Mouse (Mus musculus) MEL-GATA-1-ER (cell line): ENCODE data around the gene Atp10a.
"Not testable (repeated sequence)": the region's sequence is repeated elsewhere in the genome, so short reads cannot be mapped to it uniquely, and the experiment has no call there.

ENCODE experiments used
- DNase-seq: peaks from one replicate; pipeline ENCODE4 v3.0.0-alpha.2; 2012; ENCODE audit warnings: low read depth; ENCODE audit errors: extremely low read depth

Gene Atp10a

DNA sequence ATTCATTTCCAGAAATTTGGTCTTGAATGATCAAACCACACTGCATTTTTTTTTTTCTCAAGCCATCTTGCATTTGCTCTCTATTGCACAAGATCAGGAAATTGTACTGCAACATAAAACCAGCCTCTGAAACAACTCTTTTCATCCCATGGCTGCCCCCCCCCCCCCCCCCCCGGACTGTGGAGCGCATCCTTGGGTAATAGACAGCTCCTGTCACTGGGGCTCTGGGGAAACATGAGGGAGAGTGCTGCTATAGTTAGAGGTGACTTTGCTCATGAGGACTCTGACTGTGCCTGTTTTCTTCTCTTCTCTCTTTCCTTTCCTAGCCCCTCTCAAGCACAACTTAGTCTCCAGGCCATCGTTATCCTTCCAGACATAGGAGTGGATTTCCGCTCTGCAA, 131.6 kb downstream of the Atp10a start:
- no peak for DNase-seq

GRCm38 (mm10) chr7:58788424-58789261, 132.7 kb downstream of the Atp10a start:
- no peak for DNase-seq

DNA sequence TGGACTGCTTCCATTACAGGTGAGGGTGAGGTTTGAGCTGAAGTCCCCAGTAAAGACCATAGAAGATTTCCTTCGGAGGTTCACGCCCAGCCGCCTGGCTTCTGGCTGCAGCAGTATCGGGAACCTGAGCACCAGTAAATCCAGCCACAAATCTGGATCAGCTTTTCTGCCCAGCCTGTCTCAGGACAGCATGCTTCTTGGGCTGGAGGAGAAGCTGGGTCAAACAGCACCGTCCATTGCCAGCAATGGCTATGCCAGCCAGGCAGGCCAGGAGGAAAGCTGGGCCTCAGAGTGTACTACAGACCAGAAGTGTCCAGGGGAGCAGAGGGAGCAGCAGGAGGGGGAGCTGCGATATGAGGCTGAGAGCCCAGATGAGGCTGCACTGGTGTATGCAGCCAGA, 141.3 kb downstream of the Atp10a start:
- DNase-seq: no peak

GRCm38 (mm10) chr7:58800916-58801315, 144.9 kb downstream of the Atp10a start:
- no peak for DNase-seq

DNA sequence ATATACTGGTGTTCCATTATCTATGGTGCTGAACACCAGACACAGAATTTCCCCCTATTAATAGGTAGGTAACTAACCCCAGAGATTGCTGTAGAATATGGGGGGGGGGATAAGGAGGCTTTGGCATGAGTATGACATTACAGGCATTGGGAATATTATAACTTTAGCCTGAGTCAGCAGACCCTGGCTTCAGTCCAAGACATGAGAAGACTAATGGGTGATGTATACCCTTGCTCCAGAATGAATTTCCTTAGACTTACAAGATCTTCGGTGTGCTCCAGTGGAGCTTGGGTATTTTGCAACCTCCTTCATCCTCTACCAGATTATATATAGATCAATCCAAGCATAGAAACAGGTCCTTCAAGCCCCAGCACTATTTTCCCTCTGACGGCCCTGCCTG, 145.8 kb downstream of the Atp10a start:
- DNase-seq: no peak

- no peak for DNase-seq
Measured at GRCm38 (mm10) chr7:58822147-58822681, 166.2 kb downstream of the Atp10a start.

DNA sequence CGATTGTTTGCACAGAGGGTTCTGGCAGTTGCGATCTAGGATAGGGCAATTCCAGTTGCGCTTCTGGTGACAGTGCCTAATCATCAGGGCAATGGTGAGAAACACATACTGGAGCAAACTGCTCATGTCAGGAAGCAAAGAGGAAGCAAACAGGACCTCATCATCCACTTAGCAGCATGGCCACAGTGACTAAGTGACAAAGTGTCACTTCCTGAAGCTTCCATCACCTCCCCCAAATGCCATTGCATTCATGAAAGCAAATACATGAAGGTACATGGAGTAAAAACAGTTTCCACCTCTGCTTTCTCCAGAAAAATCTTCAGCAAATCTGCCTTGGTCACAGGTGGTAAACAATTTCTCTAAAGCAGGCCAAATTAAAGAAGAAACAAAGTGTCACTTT, 168.7 kb downstream of the Atp10a start:
- no peak for DNase-seq

GRCm38 (mm10) chr7:58829111-58829510, 173.1 kb downstream of the Atp10a start:
- DNase-seq: no peak

DNA sequence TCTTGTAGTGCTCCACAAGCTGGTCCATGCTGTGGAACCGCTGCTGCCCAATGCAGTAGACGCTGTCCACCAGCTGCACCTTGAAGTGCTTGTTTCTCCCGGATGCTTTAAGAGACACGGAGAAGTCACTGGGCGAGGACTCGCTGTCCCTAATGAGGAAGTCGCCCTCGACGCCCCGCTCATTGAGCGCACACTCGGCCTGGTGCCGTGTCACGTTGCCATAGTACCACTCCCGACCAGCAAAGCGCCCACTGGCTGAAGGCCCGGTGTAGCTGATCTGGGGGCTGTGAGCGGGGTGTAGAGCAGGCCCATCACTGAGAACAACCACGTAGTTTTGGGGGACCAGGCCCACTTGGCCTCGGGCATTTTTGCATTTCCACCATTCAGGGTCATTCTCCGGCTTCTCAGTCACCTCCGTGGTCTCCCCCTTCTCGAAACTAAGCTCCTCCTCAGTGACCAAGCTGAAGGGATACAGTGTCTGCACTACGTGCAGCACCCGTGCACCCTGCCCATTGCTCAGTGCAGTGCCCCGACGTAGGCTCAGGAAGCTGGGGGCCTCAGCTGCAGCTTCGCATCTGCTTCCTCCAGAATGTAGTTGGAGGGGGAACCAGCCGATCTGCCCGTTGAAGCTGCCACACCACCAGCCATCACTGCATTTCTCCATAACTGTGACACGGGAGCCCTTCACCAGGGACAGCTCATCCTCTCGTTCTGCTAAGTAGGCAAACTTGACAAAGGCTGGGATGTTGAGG, 181.1 kb downstream of the Atp10a start:
- DNase-seq: not testable (repeated sequence)

DNA sequence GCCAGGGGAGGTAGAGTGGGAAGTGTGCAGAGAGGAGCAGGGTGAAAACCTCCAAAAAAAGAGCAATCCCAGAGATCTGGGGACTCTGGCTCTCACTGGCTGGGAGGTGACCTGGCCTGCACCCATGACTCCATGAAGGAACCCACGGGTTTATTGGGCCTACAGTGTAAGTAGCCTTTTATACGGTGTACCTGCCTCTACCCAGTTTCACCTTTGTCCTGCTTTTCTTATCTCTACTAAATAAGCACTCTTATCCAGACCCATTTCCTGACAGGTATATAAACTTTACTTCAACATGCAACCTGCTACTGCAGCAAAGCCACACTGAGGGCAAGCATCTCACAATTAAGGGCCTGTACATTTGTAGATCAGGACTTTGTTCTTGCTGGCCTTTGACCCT, 184.4 kb downstream of the Atp10a start:
- no peak for DNase-seq

- no peak for DNase-seq
Measured at GRCm38 (mm10) chr7:58841066-58841465, 185.1 kb downstream of the Atp10a start.

DNA sequence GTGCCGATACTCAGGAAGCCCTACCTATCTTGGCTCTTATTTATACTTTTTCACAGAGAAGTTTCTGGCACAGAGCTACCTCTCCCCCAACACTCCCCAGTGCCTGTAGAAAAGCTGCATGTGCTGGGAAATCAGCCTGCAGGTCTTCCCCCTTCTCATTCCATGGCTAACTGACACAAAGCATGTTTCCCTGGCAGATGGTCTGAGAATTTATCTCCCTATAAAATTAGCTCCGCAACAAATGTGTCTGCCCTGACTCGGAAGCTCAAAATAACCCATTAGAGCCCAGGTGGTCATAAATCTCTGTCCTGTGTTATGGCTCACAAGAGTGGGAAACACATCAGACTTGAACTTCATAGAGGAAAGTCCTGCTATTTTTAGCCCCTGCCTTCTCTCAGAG, 186.9 kb downstream of the Atp10a start:
- DNase-seq: no peak

DNA sequence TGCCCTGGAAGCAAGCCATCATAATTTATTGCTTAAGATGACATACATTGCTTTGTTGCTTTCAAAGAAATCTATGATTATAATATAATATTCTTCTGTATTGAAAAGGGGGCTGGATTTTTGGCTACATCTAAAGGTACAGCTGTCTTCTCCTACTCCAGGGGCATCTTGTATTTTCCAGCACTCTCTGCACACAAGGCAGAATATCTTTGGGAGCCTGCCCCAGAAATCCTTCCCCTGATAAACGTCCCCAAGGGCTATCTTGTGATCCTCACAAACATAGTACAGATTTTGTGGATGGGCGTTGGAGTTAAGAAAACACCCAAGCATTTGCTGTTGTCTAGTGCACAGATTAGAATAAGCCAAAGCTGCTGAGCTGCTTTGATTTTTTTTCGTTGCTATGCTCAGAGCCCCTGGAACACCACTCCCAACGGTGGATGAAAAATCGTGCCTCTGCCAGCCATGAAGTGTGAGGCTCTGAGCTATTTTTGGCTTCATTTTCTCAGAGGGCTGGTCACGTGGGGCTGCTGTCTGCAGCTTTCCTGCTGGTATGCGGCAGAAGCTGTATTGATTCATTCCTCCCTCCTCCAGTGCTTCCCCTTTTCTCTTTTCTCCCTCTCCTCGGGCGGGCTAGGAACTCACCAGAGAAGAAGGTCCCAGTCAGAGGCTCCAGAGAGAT, 187.9 kb downstream of the Atp10a start:
- DNase-seq: no peak

GRCm38 (mm10) chr7:58844449-58844848, 188.5 kb downstream of the Atp10a start:
- DNase-seq: no peak

GRCm38 (mm10) chr7:58858921-58859320, 203.0 kb downstream of the Atp10a start:
- DNase-seq: no peak

- DNase-seq: no peak
Measured at GRCm38 (mm10) chr7:58863174-58863573, 207.2 kb downstream of the Atp10a start.

DNA sequence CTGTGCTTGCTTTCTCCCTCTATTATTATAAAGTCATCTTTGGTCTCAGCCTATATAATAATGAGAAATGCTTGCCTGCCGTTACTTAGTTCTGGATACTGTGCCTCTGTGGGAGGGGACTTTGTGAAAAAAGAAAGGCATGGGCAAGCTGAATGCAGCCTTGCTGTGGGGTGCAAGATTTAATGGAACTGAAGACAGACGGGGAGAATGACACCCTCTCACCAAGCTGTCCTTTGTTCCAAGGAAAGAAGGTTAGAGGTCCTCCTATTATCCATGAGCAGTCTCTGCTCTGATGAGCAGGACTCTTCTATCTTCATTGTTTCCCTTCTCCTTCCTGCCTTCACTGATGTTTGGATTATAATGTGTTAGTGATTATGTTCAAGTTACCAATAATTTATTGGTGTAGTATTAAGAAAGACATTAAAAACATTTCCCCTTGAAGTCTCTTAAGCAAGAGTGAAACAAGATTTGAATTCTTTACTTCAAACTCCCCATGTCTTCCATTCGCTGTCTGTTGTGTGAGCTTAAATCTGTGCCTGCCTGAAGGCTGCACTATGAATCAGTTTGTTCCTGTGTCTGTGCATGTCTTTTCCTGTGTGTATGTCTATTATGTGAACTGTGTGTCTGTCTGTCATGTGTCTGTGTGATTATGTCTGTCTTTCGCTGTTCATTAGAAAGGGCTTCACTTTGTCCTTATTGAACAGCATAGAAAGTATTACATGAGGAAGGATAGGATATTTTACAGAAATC, 211.1 kb downstream of the Atp10a start:
- no peak for DNase-seq

GRCm38 (mm10) chr7:58870661-58871060, 214.7 kb downstream of the Atp10a start:
- no peak for DNase-seq

GRCm38 (mm10) chr7:58873676-58874075, 217.7 kb downstream of the Atp10a start:
- DNase-seq: no peak
